Mouse (Mus musculus) gonadal fat pad, adult 2 months (tissue): ENCODE results near the gene Zdhhc14. TPM values are rescaled to one million over a fixed set of nuclear protein-coding genes. Genes with fewer than 3 reads are reported as not detected.

Source experiments
- DNase-seq: peaks from one replicate; pipeline ENCODE4 v3.0.0-alpha.2; 2012; ENCODE audit warnings: low read depth
- polyA plus RNA-seq: library from polyadenylated mRNA; depleted of rRNA; stranded (reverse); fragments of >200 nt; gene quantifications from 2 replicates; pipeline ENCODE4 v1.2.3, GENCODE M21; 2012

The Zdhhc14 gene
- polyA plus RNA-seq, 1 experiment: 1.7 TPM

DNA sequence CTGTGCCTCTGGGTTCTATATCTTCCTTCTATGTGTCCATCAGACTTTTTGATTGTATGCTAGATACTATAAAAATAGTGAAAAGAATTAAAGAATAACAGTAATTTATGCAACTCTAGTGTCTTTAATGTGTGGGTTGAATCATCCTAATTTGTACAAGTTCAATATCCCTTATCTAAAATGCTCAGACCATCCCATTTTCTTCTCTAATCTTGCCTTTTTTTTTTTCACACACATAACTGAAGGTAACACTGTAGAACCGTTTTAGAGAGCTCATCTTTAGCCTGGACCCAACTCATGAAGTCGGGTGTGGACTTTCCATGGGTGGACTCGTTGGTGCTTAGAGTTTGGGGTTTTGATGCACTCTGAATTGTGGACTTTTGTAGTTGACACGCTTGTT is 12.6 kb downstream of the Zdhhc14 start:
- DNase-seq: no peak

DNA sequence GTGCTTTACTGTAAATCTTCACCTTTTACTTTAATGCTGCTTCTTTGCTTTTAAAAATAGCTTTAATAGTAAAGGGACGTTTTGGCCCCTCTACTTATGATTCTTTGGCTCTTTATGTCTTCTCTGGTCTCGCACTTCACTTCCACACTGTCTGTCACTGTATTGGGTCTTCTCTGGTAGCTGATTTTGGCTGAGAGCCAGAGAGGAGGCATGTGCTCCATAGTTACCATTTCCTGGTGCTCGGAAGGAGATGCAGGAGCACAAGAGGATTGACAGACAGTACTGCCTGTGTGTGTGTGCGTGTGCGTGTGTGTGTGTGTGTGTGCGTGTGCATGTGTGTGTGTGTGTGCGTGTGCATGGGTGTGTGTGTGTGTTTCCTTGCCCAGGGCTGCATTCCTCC is 14.2 kb downstream of the Zdhhc14 start:
- DNase-seq: no peak

DNA sequence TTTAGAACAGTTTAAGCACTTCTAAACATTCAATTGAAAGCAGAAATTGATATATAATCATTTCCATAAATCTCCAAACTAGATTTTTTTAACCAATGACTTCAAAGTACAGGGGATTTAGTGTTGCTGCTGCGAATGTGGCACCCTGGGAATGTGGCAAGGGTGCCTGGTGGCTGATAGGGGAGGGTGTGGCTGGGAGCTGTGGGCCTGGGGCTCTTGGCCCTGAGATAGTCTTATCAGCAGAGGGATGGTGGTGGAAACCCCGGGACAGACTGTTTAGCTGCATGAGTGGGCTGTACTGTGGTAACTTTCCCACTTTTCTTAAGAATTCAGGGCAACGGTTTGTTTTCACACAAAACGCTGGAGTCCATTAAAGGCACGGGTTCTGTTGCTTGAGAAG is 14.6 kb downstream of the Zdhhc14 start:
- no peak for DNase-seq

DNA sequence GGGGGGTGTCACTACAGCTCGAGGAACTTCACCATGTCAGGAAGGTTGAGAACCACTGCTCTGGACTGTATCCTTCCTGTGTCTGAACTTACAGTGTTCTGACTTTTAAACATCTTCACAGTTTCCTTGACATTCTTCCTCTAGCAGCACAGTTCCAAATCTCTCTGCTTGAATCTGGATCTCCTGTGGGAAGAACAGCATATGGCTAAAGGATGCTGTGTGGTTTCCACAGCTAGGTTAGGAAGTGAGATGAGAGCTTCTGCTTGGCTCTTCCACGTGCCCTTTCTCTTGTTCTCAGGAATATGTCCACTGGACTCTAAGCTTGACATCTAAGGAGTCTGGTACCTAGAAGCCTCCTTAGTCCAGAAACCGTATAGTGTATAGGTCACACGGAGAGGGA is 15.7 kb downstream of the Zdhhc14 start:
- no peak for DNase-seq

DNA sequence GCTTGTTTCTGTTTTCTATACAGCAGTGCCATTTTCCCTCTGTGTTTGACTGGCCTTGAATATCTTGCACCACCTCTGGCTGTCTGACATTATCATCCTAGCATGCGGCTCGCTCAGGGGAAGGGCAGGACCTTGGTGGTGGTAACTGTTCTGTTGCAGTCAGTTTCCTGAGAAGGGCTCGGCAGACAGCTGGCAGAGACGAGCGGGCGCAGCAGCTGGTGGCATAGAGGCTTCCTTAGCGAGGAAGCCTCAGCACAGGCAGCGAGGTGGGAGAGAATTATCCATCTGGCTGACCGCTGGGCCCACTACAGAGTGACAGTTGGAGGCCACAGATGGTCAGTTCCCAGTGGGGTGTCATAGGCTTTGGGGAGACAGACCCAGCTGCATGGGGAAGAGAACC is 18.2 kb downstream of the Zdhhc14 start:
- DNase-seq: no peak

DNA sequence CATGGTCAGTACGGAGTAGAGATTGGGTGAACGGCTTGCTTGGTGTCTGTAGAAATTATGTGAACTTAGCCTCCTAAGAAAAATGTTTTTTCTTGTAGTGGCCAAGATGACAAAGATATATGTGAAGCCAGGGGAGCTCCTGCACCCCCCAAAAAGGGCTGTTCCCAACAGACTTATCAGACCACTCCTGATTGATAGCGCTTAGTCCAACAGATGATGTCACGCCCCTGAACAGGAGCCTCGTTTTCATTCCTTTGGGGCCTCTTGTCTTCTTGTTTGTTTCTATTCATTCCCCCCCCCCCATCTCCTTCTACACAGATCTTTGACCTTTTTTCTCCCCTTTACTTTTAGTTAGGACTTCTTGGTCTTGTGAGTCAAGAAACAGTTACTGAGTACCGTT is 19.4 kb downstream of the Zdhhc14 start:
- DNase-seq: no peak

DNA sequence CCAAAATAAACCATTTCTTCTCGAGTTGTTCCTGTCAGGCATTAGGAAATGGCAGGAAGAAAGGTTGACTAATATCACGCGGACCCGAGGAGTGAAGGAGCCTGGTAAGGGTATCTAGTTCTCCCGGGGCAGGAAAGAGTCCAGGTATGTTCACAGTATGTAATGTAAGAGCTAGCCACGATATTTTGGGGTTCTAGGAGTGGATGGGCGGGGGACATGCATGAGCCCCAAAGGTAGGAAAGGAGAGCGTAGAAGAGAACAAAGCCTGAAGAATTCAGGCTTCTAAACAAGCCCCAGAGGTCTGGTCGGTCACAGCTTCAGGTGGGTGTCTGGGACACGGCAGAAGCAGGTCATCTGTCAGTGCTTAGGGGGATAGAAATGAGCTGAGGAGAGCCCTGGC is 27.1 kb downstream of the Zdhhc14 start:
- no peak for DNase-seq

DNA sequence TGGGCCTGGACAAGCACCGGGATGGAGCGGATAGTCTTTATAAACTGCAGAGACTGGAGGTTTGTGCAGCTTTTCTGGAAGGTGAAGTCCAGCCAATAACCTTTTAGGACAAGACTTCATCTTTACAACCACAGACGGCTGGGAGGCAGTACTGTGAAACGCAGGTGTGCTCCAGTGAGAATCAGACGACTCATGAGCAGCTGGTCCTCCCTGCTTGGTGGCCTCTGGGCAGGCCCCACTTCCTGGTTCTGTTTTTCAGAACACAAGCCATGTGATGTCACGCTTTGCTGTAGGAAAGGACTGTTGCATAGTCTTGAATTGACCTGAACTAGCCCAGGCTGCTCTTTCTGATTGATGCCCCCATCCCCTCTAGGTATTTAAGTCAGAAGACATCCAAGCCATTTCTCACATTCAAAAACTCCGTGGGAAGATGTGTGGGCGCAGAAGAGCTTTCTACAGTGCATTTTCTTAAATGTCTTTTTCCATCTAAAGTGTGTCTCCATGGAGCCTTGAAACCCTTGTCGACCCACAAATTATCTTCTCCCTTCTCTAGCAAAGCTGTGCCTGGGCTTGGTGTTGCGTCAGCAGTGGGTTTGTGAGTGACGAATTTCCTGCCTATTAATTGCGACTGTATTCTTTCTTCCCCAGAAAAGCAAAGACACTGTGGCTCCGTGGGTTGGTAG is 27.7 kb downstream of the Zdhhc14 start:
- no peak for DNase-seq

DNA sequence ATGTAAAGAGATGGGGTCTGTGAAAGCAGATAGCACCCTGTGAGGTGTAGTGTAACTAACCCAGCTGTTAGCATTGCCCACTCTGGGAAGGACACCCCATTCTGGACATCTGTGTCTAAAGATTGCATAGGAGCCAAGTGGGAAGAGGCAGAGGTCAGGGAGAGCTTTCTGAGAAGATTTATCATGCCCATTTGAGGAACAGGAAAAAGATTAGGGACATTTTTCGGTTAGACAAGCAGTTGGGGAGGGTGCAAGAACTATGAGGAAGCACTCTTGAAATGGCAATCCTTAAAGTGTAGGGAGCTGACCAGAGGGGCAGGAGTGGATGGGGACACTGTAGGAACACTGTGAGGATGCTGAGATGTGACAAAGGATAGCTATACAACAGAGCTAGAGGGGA is 29.2 kb downstream of the Zdhhc14 start:
- no peak for DNase-seq

DNA sequence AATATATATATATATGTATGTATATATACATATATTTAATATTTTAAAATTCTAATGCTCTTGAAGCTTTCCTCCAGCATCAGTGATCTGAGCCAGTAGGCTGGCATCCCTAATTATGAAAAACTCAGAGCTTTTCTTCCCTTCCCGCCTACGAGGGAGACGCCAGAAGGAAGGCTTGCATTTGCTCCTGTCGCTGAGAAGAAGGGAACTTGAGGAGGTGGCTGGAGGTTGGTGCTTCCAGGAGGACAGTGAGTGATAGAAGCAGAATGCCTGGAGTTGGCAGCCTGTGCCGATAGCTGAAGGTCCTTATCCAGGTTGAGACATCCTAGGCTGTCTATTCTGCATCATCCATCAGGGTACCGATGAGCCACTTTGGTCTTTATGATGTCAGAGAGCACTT is 37.2 kb downstream of the Zdhhc14 start:
- DNase-seq: no peak

DNA sequence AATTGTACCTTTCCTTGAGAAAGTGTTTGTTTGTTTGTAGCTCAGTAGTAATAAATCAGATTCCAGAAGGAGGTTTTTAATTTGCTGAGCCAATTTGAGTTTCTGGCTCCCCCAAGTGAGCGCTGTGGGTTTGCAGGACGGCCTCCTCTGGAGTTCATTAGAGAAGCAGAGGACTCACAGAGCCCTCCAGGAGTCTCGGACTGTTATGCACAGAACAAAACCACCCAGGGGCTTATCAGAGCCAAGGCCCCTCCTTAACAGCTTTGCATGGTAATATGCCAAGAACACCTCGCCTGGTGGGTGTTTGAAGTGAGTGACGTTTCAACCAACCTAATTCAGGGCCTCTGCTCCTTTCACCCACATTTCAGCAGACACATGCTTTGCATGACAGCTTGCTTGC is 40.5 kb downstream of the Zdhhc14 start:
- DNase-seq: no peak

DNA sequence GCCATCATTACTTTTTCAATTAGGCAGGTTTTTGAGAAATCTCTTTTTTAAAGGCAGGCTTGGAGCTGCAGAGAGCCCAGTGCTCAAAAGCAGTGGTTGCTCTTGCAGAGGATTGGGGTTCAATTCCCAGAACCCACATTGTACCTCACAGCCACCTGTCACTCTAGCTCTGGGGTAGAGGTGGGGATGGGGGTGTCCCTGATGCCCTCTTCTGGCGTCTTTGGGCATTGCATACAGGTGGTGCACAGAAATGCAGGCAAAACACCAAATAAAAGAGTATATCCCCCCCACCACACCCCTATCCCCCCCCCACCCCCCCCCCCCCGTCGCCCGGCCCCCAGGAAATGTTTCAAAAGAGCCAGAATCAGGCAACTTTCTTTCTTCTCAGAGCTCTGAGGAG is 43.0 kb downstream of the Zdhhc14 start:
- DNase-seq: no peak

DNA sequence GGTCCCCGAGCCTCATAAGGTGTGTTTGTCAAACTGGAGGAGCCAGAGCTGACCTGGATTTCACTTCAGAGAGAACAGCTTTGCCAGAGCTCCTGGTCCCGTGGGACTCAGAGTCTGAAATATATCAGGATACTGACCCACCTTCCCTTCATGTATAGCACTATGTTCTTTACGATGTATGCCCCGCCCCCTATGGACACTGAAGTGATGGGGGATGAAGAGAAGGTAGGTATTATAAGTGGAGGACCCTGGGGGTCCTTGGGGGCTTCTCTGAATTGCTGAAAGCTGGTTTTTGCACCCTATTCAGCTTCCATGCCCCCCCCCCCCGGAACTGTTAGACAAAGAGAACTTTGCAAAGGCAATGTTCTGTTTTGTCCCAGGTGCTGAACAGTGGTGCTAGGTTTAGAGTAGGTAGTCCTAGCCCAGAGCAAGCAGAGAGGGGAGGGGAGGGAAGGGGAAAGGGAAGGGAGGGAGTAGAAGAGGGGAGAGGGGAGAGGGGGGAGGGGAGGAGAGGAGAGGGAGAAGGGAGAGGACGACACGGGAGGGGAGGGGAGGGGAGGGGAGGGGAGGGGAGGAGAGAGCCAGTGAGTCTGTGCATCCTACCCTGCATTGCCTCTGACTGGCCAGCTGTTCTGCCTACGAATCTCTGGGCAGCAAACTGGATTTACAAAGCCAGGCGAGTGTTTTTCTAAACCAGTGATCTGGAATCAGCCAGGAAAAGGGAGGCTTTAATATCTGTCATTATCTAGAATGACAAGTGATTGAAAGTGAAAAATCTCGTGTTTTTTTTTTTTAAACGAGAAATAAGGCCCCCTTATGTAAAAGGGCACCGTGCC is 44.1 kb downstream of the Zdhhc14 start:
- DNase-seq: no peak

DNA sequence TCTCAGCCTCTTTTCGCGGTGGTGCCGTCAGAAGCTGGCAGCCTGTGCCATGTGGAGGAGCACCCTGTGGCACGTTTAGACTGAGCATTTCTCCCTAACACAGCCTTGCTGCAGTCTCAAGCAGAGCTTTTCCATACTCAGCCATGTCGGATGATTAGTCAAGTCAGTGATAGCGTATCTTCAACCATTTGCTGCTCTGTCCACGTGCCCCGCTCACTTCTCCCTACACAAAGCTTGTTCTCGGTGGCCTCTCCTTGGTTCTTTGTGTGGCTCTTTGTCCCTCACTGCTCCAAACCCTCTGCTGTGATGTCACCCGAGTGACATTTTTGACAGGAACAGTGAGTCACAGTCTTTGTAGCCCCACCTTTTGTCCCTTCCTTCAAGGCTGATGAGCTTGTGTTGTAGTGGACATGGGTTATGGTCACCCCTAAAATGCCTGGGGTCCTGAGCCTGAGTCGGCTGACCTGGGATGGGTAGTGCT is 44.8 kb downstream of the Zdhhc14 start:
- no peak for DNase-seq

DNA sequence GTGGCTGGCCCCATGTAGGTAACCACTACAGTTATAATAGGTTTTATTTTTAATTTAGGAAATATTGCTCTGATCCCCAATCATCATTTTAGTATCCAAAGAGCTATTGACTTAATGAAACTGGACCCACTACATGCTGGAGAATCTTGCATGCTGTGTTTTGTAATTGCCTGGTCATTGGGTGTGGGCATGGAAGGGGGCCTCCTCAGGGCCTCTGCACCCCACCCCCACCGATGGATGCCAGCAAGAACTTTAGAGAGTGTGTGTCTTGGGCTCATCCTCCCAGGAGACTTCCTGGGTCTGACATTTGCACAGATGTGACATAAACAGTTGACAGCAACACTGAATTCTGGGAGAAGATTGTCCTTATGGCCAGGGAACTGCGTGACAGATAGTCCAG is 49.8 kb downstream of the Zdhhc14 start:
- no peak for DNase-seq

DNA sequence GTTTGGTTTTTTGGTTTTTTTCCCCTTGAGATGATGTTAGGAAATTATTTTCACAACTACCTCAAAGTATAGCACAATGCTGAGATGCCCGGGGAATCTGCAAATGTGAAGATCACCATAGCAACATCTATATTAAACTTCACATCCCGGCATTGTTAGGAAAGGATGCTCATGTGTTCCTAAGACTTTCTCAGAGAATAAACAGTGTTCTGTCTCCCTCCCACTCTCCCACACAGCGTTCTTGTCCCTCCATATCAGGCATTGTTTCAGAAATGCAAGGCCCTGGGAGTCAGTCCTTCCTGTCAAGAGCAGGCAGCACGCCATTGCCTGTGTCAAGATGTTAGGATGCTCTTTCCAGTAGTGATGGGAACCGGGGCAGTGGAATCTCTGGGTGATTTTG is 51.7 kb downstream of the Zdhhc14 start:
- no peak for DNase-seq

DNA sequence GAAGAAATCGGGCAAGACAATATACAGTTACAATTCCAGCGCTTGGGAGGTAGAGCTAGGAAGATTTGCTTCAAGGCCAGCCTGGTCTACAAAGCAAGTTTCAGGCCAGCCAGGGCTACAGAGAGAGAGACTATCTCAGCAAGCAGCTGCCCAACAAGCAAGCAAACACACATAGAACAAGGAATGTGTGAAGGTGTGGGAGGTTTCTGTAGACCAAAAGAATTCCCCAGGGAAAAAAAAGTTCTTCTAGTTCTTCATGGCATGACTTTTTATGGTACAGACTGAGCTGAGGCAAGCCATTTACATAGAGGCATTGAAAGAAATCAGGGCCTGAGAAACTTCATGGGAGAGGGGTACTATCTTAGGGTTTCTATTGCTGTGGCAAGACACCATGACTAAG is 52.7 kb downstream of the Zdhhc14 start:
- DNase-seq: no peak

DNA sequence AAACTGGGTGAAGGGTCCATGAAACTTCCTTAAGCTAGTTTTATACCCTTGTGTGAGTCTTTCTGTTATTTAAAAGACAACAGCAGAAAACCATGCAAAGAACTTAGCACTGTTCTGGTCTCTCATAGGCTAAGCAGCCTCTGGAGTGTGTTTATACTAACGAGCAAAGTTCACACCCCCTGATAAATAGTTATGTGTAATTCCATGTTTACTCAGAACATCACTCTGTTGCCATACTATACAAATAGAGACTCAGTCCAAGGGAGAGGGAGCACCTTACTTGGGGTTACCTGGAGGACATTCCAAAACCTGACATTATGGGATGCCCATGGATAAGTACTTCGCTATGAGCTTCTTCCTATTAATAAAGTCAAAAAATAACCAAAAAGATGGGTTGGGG is 56.2 kb downstream of the Zdhhc14 start:
- no peak for DNase-seq

DNA sequence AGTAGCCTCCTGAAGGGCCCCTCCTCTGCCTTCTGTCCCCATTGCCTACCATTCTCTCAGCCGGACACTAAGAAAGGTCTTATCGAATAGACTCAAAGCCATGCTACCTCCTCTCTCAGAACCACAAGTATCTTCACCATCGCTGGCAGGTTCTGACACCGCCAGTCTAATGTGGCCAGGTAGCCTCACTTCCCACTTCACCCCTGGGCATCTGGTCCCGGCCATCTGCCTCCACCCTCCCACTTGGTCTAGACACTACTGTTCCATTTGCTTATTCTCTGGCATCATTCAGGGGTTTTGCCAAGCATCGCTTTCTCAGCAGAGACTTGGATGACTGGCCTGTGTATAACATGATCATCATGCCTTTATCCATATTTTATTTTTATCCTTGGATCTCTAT is 57.1 kb downstream of the Zdhhc14 start:
- DNase-seq: no peak

DNA sequence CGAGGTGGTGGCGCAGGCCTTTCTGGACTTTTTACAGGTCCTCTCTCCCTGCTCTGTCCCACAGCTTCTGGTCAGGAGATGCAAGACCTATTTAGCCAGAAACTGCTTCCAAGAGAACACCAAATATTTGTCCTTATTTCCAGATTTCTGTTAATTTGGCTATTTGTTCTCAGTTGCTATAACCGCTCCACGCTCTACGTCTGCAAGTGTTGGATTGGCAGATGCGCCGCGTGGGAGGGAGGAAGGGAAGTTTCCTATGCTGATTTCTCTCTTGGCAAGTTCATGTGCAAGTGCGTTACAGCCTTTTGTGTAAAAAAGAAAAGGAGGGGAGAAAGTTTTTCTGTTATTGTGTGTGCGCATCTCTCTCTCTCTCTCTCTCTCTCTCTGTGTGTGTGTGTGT is 58.1 kb downstream of the Zdhhc14 start:
- DNase-seq: no peak

DNA sequence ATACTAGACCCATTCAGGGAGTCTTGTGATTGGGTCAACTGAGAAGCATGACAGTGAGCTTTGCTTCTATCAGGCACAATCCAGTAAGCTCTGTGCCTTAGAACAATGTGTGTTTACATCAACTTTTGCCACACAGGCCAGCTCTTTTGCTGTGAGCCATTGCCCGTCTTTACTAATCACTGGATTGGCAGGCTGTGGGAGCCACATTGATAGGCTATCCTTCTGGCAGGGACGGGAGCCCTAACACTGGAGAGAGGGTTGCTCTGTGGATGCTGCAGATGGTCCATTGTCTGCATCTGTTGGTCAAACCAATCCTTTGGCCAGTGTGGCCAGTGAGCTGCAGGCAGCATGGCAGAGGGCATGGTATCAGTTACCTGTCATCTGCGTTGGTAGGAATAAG is 58.8 kb downstream of the Zdhhc14 start:
- no peak for DNase-seq

DNA sequence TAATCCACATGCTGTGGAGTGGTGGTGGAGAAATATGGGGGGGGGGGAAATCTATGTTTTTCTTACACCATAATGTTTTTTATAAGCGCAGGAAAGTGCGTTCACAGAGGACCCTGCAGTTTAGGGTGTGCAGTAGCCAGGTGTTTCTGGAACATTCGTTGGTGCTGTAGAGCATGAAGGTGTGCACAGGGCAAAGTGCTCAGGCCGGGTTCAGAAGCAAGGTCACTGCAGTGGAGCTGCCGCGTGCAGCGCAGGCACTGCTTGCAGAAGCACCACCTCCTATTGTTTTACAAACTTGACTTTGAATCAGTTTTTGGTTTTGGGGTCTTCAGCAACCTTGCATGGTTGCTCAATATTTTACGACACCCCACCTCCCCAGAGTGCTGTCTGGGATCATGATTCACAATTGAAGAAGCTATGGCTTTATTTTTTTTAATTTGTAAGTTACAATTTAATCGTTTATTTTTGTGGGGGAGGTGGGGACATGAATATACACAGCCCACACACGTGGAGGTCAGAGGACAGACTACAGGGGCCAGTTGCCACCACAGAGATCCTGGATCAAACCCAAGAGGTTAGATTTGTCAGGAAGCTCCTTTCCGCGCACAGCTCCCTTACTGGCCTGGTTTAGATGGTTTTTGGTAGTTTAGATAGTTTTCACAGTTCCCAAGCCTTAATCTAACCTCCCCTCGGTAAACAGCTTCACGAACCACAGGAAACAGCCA is 59.8 kb downstream of the Zdhhc14 start:
- no peak for DNase-seq

DNA sequence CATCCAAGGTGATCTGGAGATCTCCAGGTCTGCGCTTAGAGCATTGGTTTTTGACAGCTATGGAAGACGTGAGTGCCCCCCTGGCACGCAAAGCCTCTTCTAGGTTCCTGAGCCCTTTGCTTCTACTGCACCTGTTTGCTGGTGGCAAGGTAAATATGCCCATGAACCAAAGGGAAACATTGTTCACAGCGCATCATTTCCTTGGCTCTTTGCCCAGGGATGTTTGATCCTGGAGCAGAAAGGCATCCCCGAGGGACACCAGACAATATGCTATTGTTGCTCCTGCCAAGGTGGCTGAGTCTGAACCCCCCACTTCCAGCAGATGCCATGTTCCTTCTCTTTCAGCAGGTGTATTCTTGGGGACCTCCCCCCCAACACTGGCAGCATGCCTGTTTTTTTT is 61.2 kb downstream of the Zdhhc14 start:
- no peak for DNase-seq
